Mouse (Mus musculus): Measurements from ENCODE around the gene Paics.

GRCm38 (mm10) chr5:76952112-76953040, 1.3 kb downstream of the Paics start:
- TF ChIP-seq CTCF (IDR thresholded peaks at IDR 0.05; ENCODE audit: low read depth) (no peak), EP300 (IDR thresholded peaks at IDR 0.05; ENCODE audit: low read depth) (no peak)

Measured in liver, postnatal 0 days (tissue).